ENCODE assay signal across 8 mouse cellular contexts in genomic region chr1:135430669-135431017, GRCm38 (mm10). TPM values are rescaled to one million over a fixed set of nuclear protein-coding genes. Genes with fewer than 3 reads are reported as not detected.
DNase-seq lines count a peak whose midpoint lies in the region; ATAC-seq and TF ChIP-seq lines count a peak whose summit lies in the region.

No protein-coding gene starts in this region.

- H3K27ac ChIP-seq in embryonic facial prominence, embryonic 14.5 days (replicated peaks; ENCODE audit: low read depth, low read length): peak overlapping the region; percentile 88
- H3K27ac ChIP-seq in intestine, postnatal 0 days (ENCODE audit: low read depth, low read length): no peak overlapping the region
- peak overlapping the region; percentile 95 for H3K27ac ChIP-seq in neural tube, embryonic 15.5 days (replicated peaks)

- DNase-seq in lung, adult 2 months: no peak
- DNase-seq in lung, postnatal 25 days (ENCODE audit: low spot score): no peak
- DNase-seq in embryonic facial prominence, embryonic 14.5 days (ENCODE audit: low spot score): no peak
- no peak for DNase-seq in adrenal gland, postnatal 4 days (ENCODE audit: low spot score in 2 of 2)
- DNase-seq in spleen, postnatal 36 days (ENCODE audit: low spot score in 2 of 2): no peak
- DNase-seq in right cerebral cortex, postnatal 4 days: no peak

- ATAC-seq in embryonic facial prominence, embryonic 14.5 days (ENCODE audit: low read depth): peak; percentile 64
- peak; percentile 50 for ATAC-seq in intestine, postnatal 0 days
- ATAC-seq in neural tube, embryonic 15.5 days (ENCODE audit: low FRiP score): peak; percentile 69

- WGBS in lung, adult 2 months: 1% methylated on average over 14 of the region's 14 CpGs
- WGBS in embryonic facial prominence, embryonic 14.5 days: under 1% methylated on average over 14 of the region's 14 CpGs
- WGBS in intestine, postnatal 0 days: 2% methylated on average over 14 of the region's 14 CpGs
- WGBS in neural tube, embryonic 15.5 days: under 1% methylated on average over 14 of the region's 14 CpGs

- peaks cover 3% of the 10 kb centered on the region for H3K4me1 ChIP-seq in lung, adult 2 months (ENCODE audit: control insufficient read depth, insufficient read depth, low read length)
- peaks cover 11% of the 10 kb centered on the region for H3K4me1 ChIP-seq in embryonic facial prominence, embryonic 14.5 days (ENCODE audit: control insufficient read depth, insufficient read depth, low read length)
- no peaks in the 10 kb centered on the region; the same call in 1 of the 2 replicates for H3K4me1 ChIP-seq in intestine, postnatal 0 days (replicated peaks; ENCODE audit: control insufficient read depth, insufficient read depth, low read length)
- H3K4me1 ChIP-seq in neural tube, embryonic 15.5 days: peaks cover 42% of the 10 kb centered on the region

- peak overlapping the region; percentile 63 for H3K4me3 ChIP-seq in lung, adult 2 months (replicated peaks; ENCODE audit: extremely low read depth, low read depth, low read length)
- H3K4me3 ChIP-seq in embryonic facial prominence, embryonic 14.5 days (ENCODE audit: low read depth, low read length): peak overlapping the region; percentile 98
- peak overlapping the region; percentile 98 for H3K4me3 ChIP-seq in intestine, postnatal 0 days (ENCODE audit: low read depth, low read length)
- H3K4me3 ChIP-seq in neural tube, embryonic 15.5 days (replicated peaks): peak overlapping the region; percentile 92

- no peak for TF ChIP-seq POLR2A in lung, adult 2 months (IDR thresholded peaks at IDR 0.05; ENCODE audit: borderline replicate concordance, extremely low read depth, low read depth, low read length)

- H3K4me2 ChIP-seq in embryonic facial prominence, embryonic 14.5 days (ENCODE audit: low read depth, low read length): peak overlapping the region; percentile 57
- H3K4me2 ChIP-seq in intestine, postnatal 0 days (replicated peaks; ENCODE audit: low read depth): peak overlapping the region; percentile 71
- H3K4me2 ChIP-seq in neural tube, embryonic 15.5 days: peak overlapping the region; percentile 57

- H3K36me3 ChIP-seq in embryonic facial prominence, embryonic 14.5 days (ENCODE audit: control insufficient read depth, insufficient read depth, low read length): peaks cover 15% of the 10 kb centered on the region; the same call in 1 of the 2 replicates
- H3K36me3 ChIP-seq in intestine, postnatal 0 days (ENCODE audit: control insufficient read depth, insufficient read depth): no peaks in the 10 kb centered on the region; the same call in 1 of the 2 replicates
- H3K36me3 ChIP-seq in neural tube, embryonic 15.5 days: peaks cover 13% of the 10 kb centered on the region; the same call in 1 of the 2 replicates

- H3K9ac ChIP-seq in embryonic facial prominence, embryonic 14.5 days (ENCODE audit: low read depth, low read length): peak overlapping the region; percentile 93
- H3K9ac ChIP-seq in intestine, postnatal 0 days (ENCODE audit: low read depth, low read length): no peak overlapping the region
- peak overlapping the region; percentile 41 for H3K9ac ChIP-seq in neural tube, embryonic 15.5 days (replicated peaks)

- TF ChIP-seq CTCF in lung, adult 2 months (IDR thresholded peaks at IDR 0.05; ENCODE audit: insufficient read depth, low read length): no peak
- no peak for TF ChIP-seq CTCF in intestine, postnatal 0 days (IDR thresholded peaks at IDR 0.05; ENCODE audit: low read depth)

- no peaks in the 10 kb centered on the region for H3K27me3 ChIP-seq in embryonic facial prominence, embryonic 14.5 days (replicated peaks; ENCODE audit: control insufficient read depth, insufficient read depth, low read length)
- H3K27me3 ChIP-seq in intestine, postnatal 0 days (replicated peaks; ENCODE audit: control insufficient read depth, insufficient read depth, low read length): no peaks in the 10 kb centered on the region
- H3K27me3 ChIP-seq in neural tube, embryonic 15.5 days (replicated peaks): no peaks in the 10 kb centered on the region

- no peaks in the 10 kb centered on the region for H3K9me3 ChIP-seq in embryonic facial prominence, embryonic 14.5 days (ENCODE audit: control insufficient read depth, low read length)
- H3K9me3 ChIP-seq in intestine, postnatal 0 days (ENCODE audit: control insufficient read depth): no peaks in the 10 kb centered on the region
- no peaks in the 10 kb centered on the region for H3K9me3 ChIP-seq in neural tube, embryonic 15.5 days (replicated peaks)

RNA-seq across cellular contexts. Expression of gene Ipo9, which starts 0.3 kb away (rescaled TPM):
- polyA plus RNA-seq in lung, adult 2 months (2012; rRNA removed): 59.0 and 68.2 TPM in 2 replicates
- polyA plus RNA-seq in embryonic facial prominence, embryonic 14.5 days (2014; fragmentation: Nextera tagmentation; extraction: Ambion mirVana): 103 and 108 TPM in 2 replicates
- polyA plus RNA-seq in intestine, postnatal 0 days (2015; fragmentation: Nextera tagmentation; extraction: Ambion mirVana): 21.4 and 22.2 TPM in 2 replicates
- polyA plus RNA-seq in neural tube, embryonic 15.5 days (2015; fragmentation: Nextera tagmentation; extraction: Ambion mirVana): 100 and 109 TPM in 2 replicates
- 100 to 1,000 TPM; 125 to 136 TPM for total RNA-seq in adrenal gland, postnatal 4 days (2021)

RNA-seq across cellular contexts. Expression of gene Shisa4, which starts 55.6 kb away (rescaled TPM):
- 14.0 and 16.7 TPM in 2 replicates for polyA plus RNA-seq in lung, adult 2 months (2012; rRNA removed)
- 25.2 and 25.6 TPM in 2 replicates for polyA plus RNA-seq in embryonic facial prominence, embryonic 14.5 days (2014; fragmentation: Nextera tagmentation; extraction: Ambion mirVana)
- polyA plus RNA-seq in intestine, postnatal 0 days (2015; fragmentation: Nextera tagmentation; extraction: Ambion mirVana): 12.4 and 13.1 TPM in 2 replicates
- 100 and 121 TPM in 2 replicates for polyA plus RNA-seq in neural tube, embryonic 15.5 days (2015; fragmentation: Nextera tagmentation; extraction: Ambion mirVana)
- 10 to 100 TPM; 25.8 to 27.0 TPM for total RNA-seq in adrenal gland, postnatal 4 days (2021)
